Mouse (Mus musculus) gastrocnemius, postnatal 10 days (tissue): ENCODE data around the gene Bmf. TPM values are rescaled to one million over a fixed set of nuclear protein-coding genes. Genes with fewer than 3 reads are reported as not detected.

Experiments
- DNase-seq: peaks from one replicate; pipeline ENCODE4 v3.0.0; 2021; ENCODE audit warnings: mixed read lengths
- total RNA-seq, 2 experiments: library from RNA; stranded (reverse); gene quantifications; 2 replicates each; pipeline ENCODE4 v1.2.3; 2021

The Bmf gene
- total RNA-seq, 2 experiments from 2014 or later, result 14.5 to 15.7 TPM

DNA sequence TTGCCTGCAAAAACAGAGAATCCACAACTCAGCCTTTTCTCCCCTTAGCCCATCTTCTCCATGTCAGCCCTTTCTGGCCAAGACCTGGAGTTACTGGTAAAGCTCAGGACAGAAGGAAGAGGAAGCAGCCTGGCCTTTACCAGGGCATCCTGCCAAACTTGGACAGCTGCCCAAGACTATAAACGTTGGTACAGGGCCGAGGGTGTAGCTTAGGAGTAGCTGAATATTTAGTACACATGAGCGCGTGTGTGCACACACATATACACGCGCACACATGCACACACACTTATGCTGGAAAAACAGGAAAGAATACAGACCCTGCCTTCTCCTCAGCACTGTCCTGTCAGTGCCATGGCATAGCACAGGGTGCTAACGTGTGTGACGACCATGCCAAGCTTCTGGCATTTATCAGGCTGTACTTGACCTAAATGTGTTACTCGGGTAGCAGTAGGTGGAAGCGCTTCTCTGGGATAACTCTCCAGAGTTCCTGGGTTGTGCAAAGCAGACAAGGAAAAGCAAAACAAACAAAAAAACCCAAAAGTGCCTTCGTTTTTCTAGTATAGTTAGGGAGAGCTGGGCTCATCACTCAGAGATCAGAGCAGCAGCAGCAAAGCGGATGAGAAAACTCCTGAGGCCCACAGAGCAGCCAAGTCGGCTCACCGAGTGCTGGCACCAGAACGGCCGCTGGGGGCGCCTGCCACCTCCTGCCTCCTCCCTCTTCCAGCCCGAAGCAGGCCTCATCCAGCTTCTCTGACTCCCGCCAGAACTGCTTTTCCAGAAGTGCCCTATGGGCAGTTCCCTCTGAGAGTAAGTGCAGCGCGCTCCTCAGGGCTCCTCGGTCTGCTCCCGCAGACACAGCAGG lies 4.0 kb downstream of the Bmf start:
- DNase-seq, result peak; percentile 94

DNA sequence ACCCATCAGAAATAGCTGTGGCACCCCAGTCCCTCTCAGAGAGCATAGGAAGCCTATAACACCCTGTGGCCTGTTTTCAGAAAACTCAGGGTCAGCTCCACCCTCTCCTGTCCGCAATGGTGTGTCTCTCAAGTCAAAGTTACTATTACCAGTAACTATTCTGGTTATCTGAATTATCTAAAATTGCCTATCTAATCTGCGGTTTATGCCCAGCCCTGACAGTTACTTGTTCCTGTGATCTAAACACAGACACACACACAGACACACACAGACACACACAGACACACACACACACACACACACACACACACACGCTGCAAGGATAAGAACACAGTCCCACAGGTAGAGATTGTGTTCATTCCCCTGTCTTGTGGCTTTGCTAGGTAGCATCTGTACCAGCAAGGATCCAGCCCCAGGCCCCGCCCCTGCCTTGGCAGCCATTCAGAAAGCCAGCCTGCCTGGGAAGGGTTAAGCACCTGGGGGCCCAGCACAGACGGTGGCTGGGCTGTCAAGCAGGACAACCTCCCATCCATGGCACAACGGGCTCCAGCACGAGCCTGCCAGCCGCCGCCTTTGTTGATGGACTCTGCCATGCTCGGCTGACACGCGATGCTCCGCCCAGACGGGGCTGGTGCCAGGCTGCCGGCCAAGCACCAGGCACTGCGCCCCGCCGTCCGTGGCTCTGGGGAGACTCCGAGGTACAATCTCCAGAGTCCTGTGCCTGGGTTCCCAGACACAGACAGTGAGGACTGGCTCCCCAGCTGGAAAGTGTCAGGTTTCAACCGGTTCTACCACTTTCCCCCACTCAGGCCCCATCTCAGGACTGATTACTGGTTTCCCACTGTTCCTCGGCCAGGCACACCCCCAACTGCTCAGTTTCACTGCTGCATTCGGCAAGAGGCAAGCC lies 5.3 kb downstream of the Bmf start:
- peak; percentile 84 for DNase-seq

DNA sequence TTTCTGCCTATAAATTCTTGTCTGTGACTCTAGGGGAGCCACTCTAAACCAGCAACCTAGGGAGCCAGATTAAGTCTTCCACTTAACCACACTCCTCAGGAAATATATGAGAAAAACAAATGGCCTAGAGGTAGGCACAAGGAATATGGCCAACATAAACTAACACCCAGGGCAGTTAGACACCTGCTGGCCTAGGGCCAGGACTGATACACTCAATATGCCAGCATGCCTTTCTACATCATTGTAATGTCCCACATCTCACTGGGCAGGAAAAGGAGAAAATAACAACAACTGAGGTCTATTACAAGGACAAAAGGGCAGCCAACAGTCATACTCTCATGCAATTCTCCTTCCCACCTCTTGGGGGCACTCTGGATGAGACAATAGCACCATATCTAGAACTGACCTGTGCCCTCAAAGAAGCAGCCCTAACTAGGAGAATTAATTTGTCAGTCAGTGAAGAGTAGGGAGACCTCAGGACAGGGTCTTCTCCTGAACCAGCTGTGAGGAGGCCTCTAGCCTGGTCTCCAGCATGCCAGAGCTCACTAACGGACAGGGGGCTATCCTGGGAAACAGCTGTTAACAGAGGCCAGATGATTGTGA lies 6.4 kb downstream of the Bmf start:
- DNase-seq, result no peak

DNA sequence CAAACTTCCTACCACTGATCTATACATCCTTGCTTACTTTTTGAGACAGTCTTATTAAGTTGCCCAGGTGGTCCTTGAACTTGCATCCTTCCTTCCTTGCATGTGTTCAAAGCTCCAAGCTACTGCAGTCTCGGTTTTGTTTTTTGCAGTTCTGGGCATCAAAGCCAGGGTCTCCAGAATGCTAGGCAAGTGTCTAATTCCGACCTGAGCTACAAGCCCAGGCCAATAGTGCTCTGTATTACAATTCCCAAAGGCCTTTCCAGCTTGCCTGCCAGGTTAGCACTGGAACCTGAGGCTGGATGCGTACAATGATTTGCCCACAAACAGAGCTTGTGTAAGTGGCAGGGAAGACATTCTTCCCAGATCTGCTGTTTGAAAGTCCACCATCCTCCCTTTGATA lies 7.8 kb downstream of the Bmf start:
- DNase-seq, result no peak

DNA sequence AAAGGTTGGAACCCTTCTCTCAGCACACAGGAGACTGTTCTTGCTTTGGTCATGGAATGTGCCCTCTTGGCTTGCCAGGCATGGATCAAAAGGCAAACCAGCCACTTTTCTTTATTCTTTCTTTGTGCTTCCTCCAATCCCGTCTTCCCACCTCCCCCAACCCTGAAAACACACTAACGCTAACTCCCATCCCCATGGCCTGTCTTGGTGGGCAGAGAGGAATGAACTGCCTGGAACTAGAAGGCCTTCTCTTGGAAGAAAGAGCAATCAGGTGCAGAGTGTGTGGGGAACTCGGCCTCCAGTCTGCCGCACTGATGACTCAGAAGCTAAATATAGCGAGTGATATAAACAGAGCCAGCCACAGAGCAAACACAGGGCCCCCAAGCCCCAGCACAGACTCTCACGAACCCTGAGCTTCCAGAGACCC lies 8.8 kb downstream of the Bmf start:
- DNase-seq, result no peak

DNA sequence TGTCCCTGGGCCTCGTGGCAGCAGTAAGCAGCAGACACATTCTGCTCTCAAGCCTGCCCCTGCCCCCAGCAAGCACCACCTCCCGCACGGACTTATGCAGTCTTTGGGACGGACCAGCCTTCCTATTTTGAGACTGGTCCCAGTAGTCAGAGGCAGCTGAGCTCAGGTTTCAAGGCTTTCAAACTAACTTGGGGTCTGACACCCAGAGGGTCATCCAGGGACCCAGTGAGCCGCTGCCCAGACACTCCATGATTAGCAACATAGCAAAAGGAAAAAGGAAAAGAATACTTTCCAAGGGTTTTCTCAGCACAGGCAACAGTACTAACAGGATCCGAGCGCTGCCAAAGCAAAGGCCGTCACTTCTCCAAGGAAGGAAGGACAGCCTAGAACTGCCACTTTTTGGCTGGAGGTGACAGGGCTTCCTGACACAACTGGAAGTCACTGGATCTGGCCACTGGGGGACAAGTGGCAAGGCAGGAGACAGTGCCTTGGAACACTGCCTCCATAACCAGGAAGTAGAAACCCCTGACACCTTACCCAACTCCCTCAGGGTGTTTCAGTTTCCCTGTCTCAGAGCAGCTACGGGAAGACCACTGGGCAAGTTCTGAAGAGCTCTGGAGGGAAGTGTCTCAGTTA lies 9.5 kb downstream of the Bmf start:
- DNase-seq, result no peak

DNA sequence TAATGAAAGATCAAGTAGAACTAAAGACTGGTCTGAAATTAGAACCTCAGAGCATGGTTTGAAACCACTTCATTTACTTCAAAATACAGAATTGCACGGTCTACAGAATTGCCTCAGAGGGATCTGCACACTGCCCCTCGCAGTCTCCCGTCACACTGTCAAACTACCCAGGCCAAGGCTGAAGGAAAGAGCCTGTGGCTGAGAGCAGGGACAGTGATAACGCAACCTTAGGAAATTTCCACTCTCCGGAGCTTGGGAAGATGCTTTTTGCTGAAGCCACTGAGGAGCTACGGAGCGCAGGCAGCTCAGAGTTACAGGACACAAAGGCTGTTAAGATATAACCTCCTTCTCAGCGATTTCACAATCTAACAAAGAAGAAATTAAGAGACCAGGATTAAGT lies 10.4 kb downstream of the Bmf start:
- no peak for DNase-seq

DNA sequence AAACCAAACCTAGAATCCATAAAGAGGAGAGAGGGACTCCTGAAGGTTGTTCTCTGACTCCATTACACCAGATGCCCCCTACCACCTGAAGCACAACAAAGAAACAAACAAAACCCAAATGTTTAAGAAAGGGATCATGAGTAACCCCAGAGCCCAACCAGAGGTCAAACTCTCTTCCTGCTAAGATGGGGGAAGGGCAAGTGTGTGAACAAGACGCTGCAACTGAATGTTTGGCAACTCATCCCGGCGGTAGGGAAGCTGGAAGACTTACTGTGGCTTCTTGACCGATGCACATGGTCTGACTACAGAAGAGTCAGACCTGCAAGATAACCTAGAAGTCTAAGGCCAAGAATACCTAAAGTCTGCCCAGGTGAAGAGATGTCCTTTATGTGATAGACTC lies 12.3 kb downstream of the Bmf start:
- DNase-seq, result no peak

DNA sequence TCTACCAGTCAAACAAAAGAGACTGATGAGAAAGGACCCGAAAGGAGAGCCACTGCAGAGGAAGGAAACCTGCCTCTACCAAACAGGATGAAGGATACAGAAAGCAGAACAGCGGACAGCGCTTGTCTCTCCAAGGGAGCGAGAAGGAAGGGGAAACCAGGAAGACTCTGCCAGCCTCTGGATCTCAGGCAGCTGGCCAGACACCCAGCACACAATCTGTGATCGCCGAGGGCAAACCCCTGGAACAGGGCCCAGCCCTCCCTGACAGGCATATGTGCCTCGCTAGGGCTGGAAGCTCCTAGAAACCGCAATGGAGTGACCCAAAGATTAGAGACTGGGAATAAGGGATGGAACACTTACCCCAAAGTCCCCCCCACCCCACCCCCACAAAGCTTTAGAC lies 12.9 kb downstream of the Bmf start:
- peak; percentile 66 for DNase-seq

DNA sequence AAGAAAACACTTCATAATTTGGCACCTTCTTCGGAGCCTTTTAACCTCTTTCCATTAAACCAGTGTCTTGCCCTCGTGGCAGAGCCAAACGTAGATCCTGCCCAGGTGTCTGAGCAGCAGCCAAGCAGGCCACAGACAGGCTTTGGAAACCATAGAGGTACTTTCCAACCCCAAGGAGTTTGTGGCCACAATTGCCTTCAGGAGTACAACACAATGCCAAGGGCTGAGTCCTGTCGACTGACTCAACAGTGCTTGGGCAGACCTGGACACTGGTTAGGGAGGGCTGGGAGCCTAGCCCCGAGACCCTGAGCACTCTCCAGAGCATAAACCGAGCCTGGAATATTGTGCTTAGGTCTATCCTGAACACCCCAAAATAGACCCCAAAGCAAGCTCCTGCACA lies 13.4 kb downstream of the Bmf start:
- DNase-seq, result no peak

DNA sequence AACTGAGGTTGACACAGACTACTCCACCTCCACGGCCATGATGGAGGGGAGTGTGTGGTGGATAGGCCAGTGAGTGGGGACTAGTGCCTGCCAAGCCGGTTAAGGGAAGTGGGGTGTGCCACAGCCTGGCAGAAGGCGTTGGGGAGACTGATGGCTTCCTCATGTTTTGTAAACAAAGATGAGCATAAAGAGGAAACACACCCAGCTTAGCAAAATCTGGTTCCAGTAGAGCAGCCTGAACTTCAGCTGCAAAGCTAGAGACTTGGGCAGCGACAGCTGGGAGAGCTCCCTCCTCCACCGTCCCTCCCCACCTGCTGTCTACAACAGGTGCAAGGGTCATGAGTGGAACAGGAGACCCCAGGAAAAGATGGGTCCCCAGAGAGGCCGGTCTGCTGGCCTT lies 15.5 kb downstream of the Bmf start:
- DNase-seq, result no peak

DNA sequence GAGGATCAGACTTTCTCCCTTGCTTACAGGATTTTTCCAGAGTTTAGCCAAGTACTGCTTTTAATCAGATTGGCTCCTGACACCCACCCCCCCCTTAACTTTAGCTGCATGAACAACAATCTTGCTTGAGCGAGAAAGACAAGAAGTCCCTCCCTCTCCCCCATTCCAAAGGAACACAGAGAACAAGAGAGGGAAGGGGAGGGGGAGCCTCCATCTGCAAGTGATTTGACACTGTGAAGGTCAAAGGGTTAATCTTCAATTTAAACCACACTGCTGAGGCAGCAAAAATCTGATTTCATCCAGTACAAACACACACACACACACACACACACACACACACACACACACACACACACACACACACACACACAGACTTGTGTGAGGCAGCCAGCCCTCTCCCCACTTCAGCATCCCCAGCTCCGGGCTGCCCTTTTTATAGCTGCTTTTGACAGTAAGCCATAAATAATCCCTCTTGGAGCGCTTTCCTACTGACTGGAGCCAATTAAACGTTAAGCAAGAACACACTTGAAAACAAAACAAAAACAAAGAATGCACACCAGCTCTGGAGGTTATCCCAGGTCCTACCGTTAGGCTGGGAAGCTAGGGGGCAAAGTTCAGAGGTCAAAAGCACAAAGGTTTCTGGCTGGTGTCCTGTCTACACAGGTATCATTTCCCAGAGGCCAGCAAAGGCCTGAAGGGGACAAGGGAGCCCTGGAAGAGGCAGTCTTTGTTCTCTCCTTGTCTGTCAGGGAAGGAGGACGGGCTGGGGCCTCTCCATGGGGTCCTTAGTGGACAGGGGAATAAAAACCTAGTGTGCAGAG lies 16.4 kb downstream of the Bmf start:
- no peak for DNase-seq

DNA sequence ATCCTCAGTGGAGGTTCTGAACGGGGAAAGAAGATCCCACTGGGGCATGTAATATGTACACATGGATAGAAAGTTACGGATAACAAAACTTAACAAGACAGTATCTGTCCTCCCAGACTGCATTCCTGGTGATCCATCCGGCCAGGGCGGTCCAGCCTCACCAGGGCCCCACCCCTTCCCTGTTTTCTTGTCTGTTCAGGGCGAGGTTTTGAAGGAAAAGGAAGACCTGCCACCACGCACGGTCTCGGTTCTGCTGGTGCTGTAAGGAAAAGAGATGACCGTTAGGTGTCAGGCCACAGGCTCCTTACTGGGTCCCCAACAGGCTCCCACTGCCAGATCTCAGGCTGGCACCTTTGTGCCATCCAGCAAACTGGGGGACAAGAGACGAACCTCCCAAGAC lies 17.1 kb downstream of the Bmf start:
- DNase-seq, result no peak

DNA sequence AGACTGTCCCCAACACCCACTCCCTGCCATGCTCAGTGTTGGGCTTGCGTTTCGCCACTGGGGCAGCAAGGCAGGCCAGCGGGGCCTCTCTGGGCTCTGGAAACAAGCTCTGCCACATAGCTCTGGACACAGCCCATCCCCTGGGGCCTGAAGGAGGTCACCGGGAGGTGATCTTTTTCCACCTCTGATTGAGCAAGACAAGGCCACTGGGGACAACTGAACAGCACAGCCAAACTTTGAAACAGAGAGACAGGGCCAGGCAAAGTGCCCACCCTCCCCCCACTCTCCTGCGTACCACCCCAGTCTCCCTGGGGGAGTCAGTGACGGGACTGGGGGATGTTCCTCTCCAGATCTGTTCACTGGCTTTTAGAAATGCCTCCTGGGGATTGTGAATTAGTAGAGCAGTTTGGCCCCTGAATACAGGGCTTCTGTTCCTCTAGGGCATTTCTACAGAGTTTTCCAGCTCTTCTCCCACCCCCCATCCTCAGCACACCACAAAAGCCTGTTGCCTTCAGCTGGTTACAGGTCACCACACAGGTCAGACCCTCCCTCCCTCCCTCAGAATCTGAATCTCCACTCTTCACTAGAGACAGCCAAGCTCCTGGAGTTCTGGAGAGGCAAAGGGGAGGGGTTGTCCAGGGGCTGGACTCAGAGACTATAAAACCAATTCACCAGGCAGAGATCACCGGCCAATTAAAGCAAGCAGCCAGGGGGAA lies 19.9 kb downstream of the Bmf start:
- DNase-seq, result peak; percentile 63

DNA sequence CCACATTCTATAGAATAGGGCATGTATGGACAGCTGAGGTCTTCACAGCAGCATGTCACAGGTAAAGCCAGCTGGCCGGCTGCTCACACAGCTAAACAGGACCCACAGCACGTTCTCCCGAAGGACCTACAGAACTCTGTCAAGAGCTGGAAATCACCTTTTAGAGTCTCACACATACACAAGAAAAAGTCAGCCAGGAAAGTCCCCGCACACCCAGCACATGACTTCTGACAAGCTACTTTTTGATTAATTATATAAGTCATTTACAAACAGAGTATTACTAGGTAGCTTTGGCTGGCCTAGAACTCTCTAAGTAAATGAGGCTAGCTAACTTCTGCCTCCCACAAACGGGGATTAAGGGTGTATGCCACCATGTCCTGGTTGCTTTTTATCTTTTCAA lies 22.9 kb downstream of the Bmf start:
- no peak for DNase-seq

DNA sequence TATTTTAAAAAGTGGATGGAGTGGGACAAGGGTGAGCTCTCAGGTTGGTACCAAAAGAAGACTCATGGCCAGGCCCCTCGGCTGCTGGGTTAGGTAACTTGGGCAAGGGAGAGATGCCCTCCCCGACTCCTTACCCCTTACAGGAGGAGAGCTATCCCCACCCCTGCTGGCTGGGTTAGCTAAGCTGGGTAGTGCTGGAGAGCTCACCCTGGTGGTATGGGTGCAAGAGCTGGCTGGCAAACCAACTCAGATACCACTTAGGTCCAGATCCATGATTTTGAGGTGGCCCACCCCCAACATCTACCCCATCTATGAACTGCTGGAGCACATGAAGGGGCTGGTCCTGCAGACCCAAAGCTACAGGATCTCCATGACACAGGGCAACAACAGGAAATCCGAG lies 24.7 kb downstream of the Bmf start:
- no peak for DNase-seq

DNA sequence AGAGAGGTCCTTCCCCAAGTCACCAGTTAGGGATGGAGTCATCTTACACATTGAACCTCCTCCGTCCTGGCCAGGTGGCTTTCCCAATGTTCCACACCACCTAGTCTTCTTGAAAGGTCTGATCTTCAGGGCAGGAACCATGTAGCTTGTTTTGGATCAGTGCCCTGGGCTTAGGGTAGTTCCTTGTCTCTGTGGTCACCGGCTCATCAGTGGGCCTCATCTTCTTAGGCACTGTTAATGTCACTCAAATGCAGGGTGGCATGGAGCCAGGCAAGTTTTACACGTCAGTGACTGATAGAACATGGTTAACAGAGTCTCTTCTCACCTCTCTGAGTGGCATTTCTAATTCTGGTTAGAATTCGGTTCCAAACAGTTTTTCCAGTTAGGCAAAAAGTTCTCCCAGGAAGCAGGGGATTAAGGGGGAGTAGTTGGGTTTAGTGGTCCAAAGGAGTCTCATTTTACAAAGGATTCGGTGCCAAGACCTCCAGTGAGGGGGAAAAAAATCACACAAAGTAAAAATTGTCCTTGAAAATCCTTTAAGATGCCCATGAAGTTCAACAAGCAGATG lies 26.2 kb downstream of the Bmf start:
- no peak for DNase-seq

DNA sequence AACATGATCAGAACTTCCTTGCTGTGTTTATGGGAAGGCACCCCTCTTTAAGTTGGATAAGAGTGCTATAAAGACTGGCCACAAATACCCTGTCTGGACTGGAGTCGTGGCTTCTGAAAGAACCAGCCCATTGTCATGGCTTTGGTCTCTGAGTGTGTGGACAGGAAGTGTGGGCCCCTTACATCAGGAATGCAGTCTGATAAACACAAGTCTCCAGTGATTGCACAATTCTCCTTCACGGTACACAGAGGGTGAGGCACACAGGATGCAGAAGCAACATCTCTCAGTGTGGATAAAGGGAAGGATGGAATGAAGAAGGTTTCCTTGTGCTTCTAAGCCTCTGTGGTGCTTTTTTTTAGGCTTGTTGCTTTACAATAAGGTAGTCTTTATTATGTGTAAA lies 27.2 kb downstream of the Bmf start:
- DNase-seq, result no peak

DNA sequence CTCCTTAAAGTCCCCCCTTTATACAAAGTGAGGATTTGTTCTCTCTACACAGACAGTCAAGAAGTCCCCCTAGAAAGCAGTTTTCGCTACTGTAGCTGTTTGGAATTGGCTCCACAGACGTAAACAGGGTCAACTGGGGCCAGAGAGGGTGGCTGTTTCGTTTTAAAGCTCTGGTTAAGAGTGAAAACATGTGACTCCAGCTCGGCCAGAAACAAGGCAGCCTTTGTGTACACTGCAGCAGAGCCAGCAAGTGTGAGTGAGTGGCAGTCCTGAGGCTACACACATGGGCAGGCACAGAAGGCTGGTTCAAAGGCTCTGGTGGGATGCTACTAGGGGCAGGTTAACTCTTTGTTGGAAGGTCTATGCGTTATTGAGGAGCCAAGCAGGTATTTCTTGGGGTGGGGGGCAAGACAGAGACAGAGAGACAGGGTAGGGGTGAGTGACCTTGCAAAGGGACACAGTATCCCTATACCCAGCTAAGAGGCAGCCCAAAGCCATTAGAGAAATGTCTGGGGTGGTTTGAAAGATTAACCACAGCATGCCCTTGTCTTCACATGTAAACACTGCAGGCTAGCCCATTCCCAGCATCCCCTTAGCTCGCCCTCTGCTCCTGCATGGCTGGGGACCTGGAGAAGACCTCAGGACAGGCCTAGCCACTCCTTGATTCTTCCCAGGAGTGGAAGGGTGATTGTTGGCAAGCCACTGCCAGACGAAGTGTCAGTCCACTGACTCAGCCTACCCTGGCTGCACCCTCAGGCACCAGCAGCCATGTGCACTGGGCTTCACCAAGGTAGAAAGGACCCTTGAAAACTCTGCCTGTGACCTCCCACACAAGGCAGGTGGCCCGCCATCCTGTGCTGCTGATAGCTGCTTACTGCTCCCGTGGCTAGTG lies 29.2 kb downstream of the Bmf start:
- peak; percentile 39 for DNase-seq
